Mouse (Mus musculus): ENCODE data around the gene Adamts12.

GRCm38 (mm10) chr15:11100917-11101316 lies 36.3 kb downstream of the Adamts12 start:
- TF ChIP-seq MEF2A (IDR thresholded peaks at IDR 0.05; ENCODE audit: borderline replicate concordance, low read depth, low read length) (no peak), GABPA (IDR thresholded peaks at IDR 0.05; ENCODE audit: insufficient replicate concordance, low read depth, low read length) (no peak), MYC (IDR thresholded peaks at IDR 0.05; ENCODE audit: low read depth, low read length) (no peak), CTCF (conservative IDR thresholded peaks at IDR 0.05 in 1 of 2, IDR thresholded peaks at IDR 0.05 in 1 of 2; ENCODE audit: low read depth in 2 of 2, low read length in 2 of 2) (no peak), CHD2 (IDR thresholded peaks at IDR 0.05; ENCODE audit: low read length) (no peak), RAD21 (IDR thresholded peaks at IDR 0.05; ENCODE audit: low read depth, low read length) (no peak)
